Mouse (Mus musculus) thymus, adult 2 months (tissue): Measurements from ENCODE around the gene Tctn3.

Experiments used
- CTCF ChIP-seq: fragments of 200-500 bp; IDR thresholded peaks from 2 replicates; pipeline ENCODE4 v1.5.1; 2012; ENCODE audit warnings: mild to moderate bottlenecking, control low read depth, low read length, moderate library complexity, borderline replicate concordance; ENCODE audit not compliant: control insufficient read depth, poor library complexity, insufficient read depth; ENCODE audit errors: extremely low read depth
- POLR2A ChIP-seq: fragments of 200-500 bp; IDR thresholded peaks from 2 replicates; pipeline ENCODE4 v1.6.1; 2012; ENCODE audit warnings: mild to moderate bottlenecking, low read length, control low read depth, moderate library complexity; ENCODE audit not compliant: control insufficient read depth, poor library complexity, insufficient read depth; ENCODE audit errors: extremely low read depth

- no peak for TF ChIP-seq CTCF
- TF ChIP-seq POLR2A = no peak
Observed at GRCm38 (mm10) chr19:40647319-40648158, 35.5 kb upstream of the Tctn3 start.
